Mouse (Mus musculus) bone marrow, adult 2 months (tissue): ENCODE results near the gene Nit2.

Source experiments
- CTCF ChIP-seq: fragments of 200-500 bp; IDR thresholded peaks from 2 replicates; pipeline ENCODE4 v1.5.1; 2011; ENCODE audit warnings: low read length, control low read depth; ENCODE audit not compliant: control insufficient read depth, insufficient read depth
- POLR2A ChIP-seq: fragments of 200-500 bp; IDR thresholded peaks from 2 replicates; pipeline ENCODE4 v1.6.1; 2011; ENCODE audit warnings: low read depth, mild to moderate bottlenecking, control low read depth, low read length, borderline replicate concordance; ENCODE audit not compliant: control insufficient read depth

GRCm38 (mm10) chr16:57122682-57123445 lies 44.3 kb downstream of the Nit2 start:
- TF ChIP-seq CTCF (no peak), POLR2A (no peak)
